Mouse (Mus musculus) kidney, postnatal 0 days (tissue): ENCODE data around the gene Mamld1. TPM values are rescaled to one million over a fixed set of nuclear protein-coding genes. Genes with fewer than 3 reads are reported as not detected.

ENCODE experiments used
- ATAC-seq: fragments of 200-750 bp; cut with Nextera tagmentation; replicated peaks from 2 replicates; pipeline ENCODE4 v1.8.0; 2017; ENCODE audit warnings: low read depth, moderate number of reproducible peaks, moderate TSS enrichment, moderate library complexity; ENCODE audit not compliant: low FRiP score
- DNase-seq: peaks from one replicate; pipeline ENCODE4 v3.0.0-alpha.2; 2016; ENCODE audit warnings: low spot score
- H3K27ac ChIP-seq: fragments of 300-500 bp; sonication (generic); 2 replicates; pipeline ENCODE4 v1.5.1; 2014; ENCODE audit warnings: mild to moderate bottlenecking
- H3K27me3 ChIP-seq: fragments of 300-500 bp; sonication (generic); 2 replicates; pipeline ENCODE4 v1.6.1; 2014; ENCODE audit warnings: low read length, mixed read lengths; ENCODE audit not compliant: insufficient read depth
- H3K36me3 ChIP-seq: fragments of 300-500 bp; sonication (generic); 2 replicates; pipeline ENCODE4 v1.6.1; 2014; ENCODE audit warnings: low read length, mixed read lengths; ENCODE audit not compliant: insufficient read depth
- H3K4me1 ChIP-seq: fragments of 300-500 bp; sonication (generic); replicated peaks from 2 replicates; pipeline ENCODE4 v1.6.1; 2014; ENCODE audit warnings: antibody characterized with exemption, low read length, mixed read lengths; ENCODE audit not compliant: insufficient read depth
- H3K4me2 ChIP-seq: fragments of 300-500 bp; sonication (generic); 2 replicates; pipeline ENCODE4 v1.6.1; 2014; ENCODE audit warnings: mild to moderate bottlenecking, low read length, moderate library complexity, mixed read lengths
- H3K4me3 ChIP-seq: fragments of 300-500 bp; sonication (generic); replicated peaks from 2 replicates; pipeline ENCODE4 v1.5.1; 2014; ENCODE audit warnings: low read depth, low read length
- H3K9ac ChIP-seq: fragments of 300-500 bp; sonication (generic); 2 replicates; pipeline ENCODE4 v1.6.1; 2014; ENCODE audit warnings: low read depth, low read length
- H3K9me3 ChIP-seq: fragments of 300-500 bp; sonication (generic); replicated peaks from 2 replicates; pipeline ENCODE4 v1.6.1; 2016; ENCODE audit warnings: low read length, inconsistent platforms, mixed read lengths
- CTCF ChIP-seq: IDR thresholded peaks from 2 replicates; pipeline ENCODE4 v1.5.1; 2016; ENCODE audit warnings: antibody characterized with exemption, low read depth, mild to moderate bottlenecking, moderate library complexity
- WGBS: fragments of 180-500 bp; shearing (Covaris S2); extraction: QIAGEN DNeasy Blood & Tissue Kit; methylation state at CpG from one replicate; pipeline ENCODE4 v1.1.7; 2014; 5-methylcytosine and 5-hydroxymethylcytosine counted together
- polyA plus RNA-seq: library from polyadenylated mRNA; unstranded; fragments of >200 nt; fragmentation: Nextera tagmentation; extraction: Ambion mirVana; gene quantifications from 2 replicates; pipeline ENCODE4 v1.2.1, GENCODE M21; 2015

Mamld1 gene
- polyA plus RNA-seq, 1 experiment from 2014 or later: 3.0 TPM

GRCm38 (mm10) chrX:71186396-71186795, 136.3 kb downstream of the Mamld1 start:
- no peak for ATAC-seq
- no peak overlapping the region for H3K9ac ChIP-seq
- no peak for DNase-seq
- H3K4me3 ChIP-seq: no peak overlapping the region
- no peak for TF ChIP-seq CTCF
- H3K4me2 ChIP-seq: no peak overlapping the region
- WGBS: 67% methylated on average over 1 of the region's 1 CpGs
- H3K27me3 ChIP-seq: no peaks in the 10 kb centered on the region
- H3K36me3 ChIP-seq: no peaks in the 10 kb centered on the region
- no peak overlapping the region for H3K27ac ChIP-seq
- H3K4me1 ChIP-seq: no peaks in the 10 kb centered on the region
- H3K9me3 ChIP-seq: no peaks in the 10 kb centered on the region

- ATAC-seq: no peak
- no peak for TF ChIP-seq CTCF
- Histone ChIP-seq H3K27me3 (no peaks in the 10 kb centered on the region), H3K27ac (no peak overlapping the region), H3K9ac (no peak overlapping the region), H3K4me1 (no peaks in the 10 kb centered on the region), H3K9me3 (no peaks in the 10 kb centered on the region), H3K4me2 (no peak overlapping the region), H3K4me3 (no peak overlapping the region), H3K36me3 (no peaks in the 10 kb centered on the region)
- DNase-seq: no peak
- WGBS: 60% methylated on average over 2 of the region's 2 CpGs
Observed at GRCm38 (mm10) chrX:71204776-71205175, 154.7 kb downstream of the Mamld1 start.

Other genes with a start within 250 kb of the Mamld1 start
- 5.4 and 6.6 TPM in 2 replicates for gene Mtm1, start 160.5 kb downstream of the Mamld1 start, polyA plus RNA-seq